Mouse (Mus musculus) testis, adult 2 months (tissue): Measurements from ENCODE around the gene Slc24a5.

Experiments used
- CTCF ChIP-seq: fragments of 200-500 bp; IDR thresholded peaks from 2 replicates; pipeline ENCODE4 v1.5.1; 2012; ENCODE audit warnings: low read depth, mild to moderate bottlenecking, inconsistent platforms, low read length, moderate library complexity; ENCODE audit not compliant: control insufficient read depth, insufficient read depth, insufficient replicate concordance
- POLR2A ChIP-seq: fragments of 200-500 bp; IDR thresholded peaks from 2 replicates; pipeline ENCODE4 v1.6.1; 2012; ENCODE audit warnings: low read depth, mild to moderate bottlenecking, inconsistent platforms, low read length, moderate library complexity; ENCODE audit not compliant: control insufficient read depth

GRCm38 (mm10) chr2:125057250-125057815, 10.6 kb upstream of the Slc24a5 start:
- TF ChIP-seq POLR2A (no peak), CTCF (peak; percentile 48; the same call in 1 of the 2 replicates)
